Mouse (Mus musculus) liver, postnatal 0 days (tissue): ENCODE data around the gene Sap30bp.

ENCODE experiments used
- CTCF ChIP-seq: sonication (generic); IDR thresholded peaks from 2 replicates; pipeline ENCODE4 v1.5.1; 2016; ENCODE audit warnings: antibody characterized with exemption, low read depth
- EP300 ChIP-seq: IDR thresholded peaks from 2 replicates; pipeline ENCODE4 v1.6.1; 2016; ENCODE audit warnings: antibody characterized with exemption, low read depth, mild to moderate bottlenecking

- peak; percentile 82 for TF ChIP-seq CTCF
- no peak for TF ChIP-seq EP300
Measured at GRCm38 (mm10) chr11:116004840-116005700, 72.0 kb downstream of the Sap30bp start.
